Mouse (Mus musculus) liver, adult 2 months (tissue): ENCODE measurements around the gene Irgm2.

Experiments used
- CTCF ChIP-seq: fragments of 200-500 bp; IDR thresholded peaks from 2 replicates; pipeline ENCODE4 v1.5.1; 2011; ENCODE audit warnings: low read depth, low read length, control low read depth
- POLR2A ChIP-seq: fragments of 200-500 bp; IDR thresholded peaks from 2 replicates; pipeline ENCODE4 v1.6.1; 2011; ENCODE audit warnings: low read length, control low read depth; ENCODE audit not compliant: insufficient read depth; ENCODE audit errors: extremely low read depth

- TF ChIP-seq CTCF (no peak), POLR2A (no peak)
Measured at GRCm38 (mm10) chr11:58224313-58224712, 24.9 kb downstream of the Irgm2 start.
